Mouse (Mus musculus) heart, embryonic 13.5 days (tissue): ENCODE results near the gene Psen1. TPM values are rescaled to one million over a fixed set of nuclear protein-coding genes. Genes with fewer than 3 reads are reported as not detected.
A peak's percentile ranks its signal among the peaks of the same experiment; 100 is the strongest.

Experiments
- ATAC-seq: fragments of 200-750 bp; cut with Nextera tagmentation; 2 replicates; pipeline ENCODE4 v1.8.0; 2017; ENCODE audit warnings: moderate TSS enrichment; ENCODE audit not compliant: insufficient number of reproducible peaks, low FRiP score, low TSS enrichment; ENCODE audit errors: extremely low read depth
- H3K27ac ChIP-seq: fragments of 300-500 bp; sonication (generic); replicated peaks from 2 replicates; pipeline ENCODE4 v1.5.1; 2015; ENCODE audit warnings: moderate library complexity, mild to moderate bottlenecking, inconsistent platforms
- H3K27me3 ChIP-seq: fragments of 300-500 bp; sonication (generic); replicated peaks from 2 replicates; pipeline ENCODE4 v1.6.1; 2015; ENCODE audit warnings: mild to moderate bottlenecking, inconsistent platforms
- H3K36me3 ChIP-seq: fragments of 300-500 bp; sonication (generic); 2 replicates; pipeline ENCODE4 v1.6.1; 2015; ENCODE audit warnings: mild to moderate bottlenecking, inconsistent platforms
- H3K4me1 ChIP-seq: fragments of 300-500 bp; sonication (generic); 2 replicates; pipeline ENCODE4 v1.6.1; 2015; ENCODE audit warnings: inconsistent platforms
- H3K4me2 ChIP-seq: fragments of 300-500 bp; sonication (generic); 2 replicates; pipeline ENCODE4 v1.6.1; 2015; ENCODE audit warnings: inconsistent platforms, mild to moderate bottlenecking, moderate library complexity
- H3K4me3 ChIP-seq: fragments of 300-500 bp; sonication (generic); 2 replicates; pipeline ENCODE4 v1.5.1; 2015; ENCODE audit warnings: moderate library complexity, mild to moderate bottlenecking, inconsistent platforms
- H3K9ac ChIP-seq: fragments of 300-500 bp; sonication (generic); 2 replicates; pipeline ENCODE4 v1.6.1; 2015; ENCODE audit warnings: inconsistent platforms, mild to moderate bottlenecking, moderate library complexity
- H3K9me3 ChIP-seq: fragments of 300-500 bp; sonication (generic); 2 replicates; pipeline ENCODE4 v1.6.1; 2016; ENCODE audit warnings: inconsistent platforms
- WGBS: fragments of 180-500 bp; shearing (Covaris S2); methylation state at CpG from one replicate; pipeline ENCODE4 v1.1.7; 2015; ENCODE audit warnings: mixed read lengths; 5-methylcytosine and 5-hydroxymethylcytosine counted together
- polyA plus RNA-seq: library from polyadenylated mRNA; unstranded; fragments of >200 nt; fragmentation: Nextera tagmentation; extraction: Ambion mirVana; gene quantifications from 2 replicates; pipeline ENCODE4 v1.2.1, GENCODE M21; 2015

Gene Psen1
- polyA plus RNA-seq, result 40.7 and 42.5 TPM in 2 replicates

DNA sequence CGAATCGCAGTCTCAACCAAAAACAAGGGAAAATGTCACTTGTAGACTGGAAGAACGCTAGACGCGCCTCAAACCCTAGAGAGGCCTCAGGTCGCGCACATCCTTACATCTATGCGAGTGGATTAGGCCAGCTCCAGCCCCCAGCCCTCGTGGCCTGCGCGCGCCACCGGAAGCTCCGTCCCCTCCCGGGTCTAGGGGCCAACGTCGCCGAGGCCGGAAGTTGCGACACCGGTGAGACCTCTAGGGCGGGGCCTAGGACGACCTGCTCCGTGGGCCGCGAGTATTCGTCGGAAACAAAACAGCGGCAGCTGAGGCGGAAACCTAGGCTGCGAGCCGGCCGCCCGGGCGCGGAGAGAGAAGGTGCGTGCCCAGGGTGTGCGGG lies at the start of gene Psen1:
TSS of gene Psen1 (plus strand) at position 219 of the 382 bp plus-strand sequence.
- peaks cover 14% of the 10 kb centered on the region for H3K36me3 ChIP-seq
- H3K27me3 ChIP-seq, result no peaks in the 10 kb centered on the region
- peaks cover 36% of the 10 kb centered on the region for H3K4me1 ChIP-seq
- ATAC-seq, result peak; percentile 94
- no peaks in the 10 kb centered on the region for H3K9me3 ChIP-seq
- H3K27ac ChIP-seq, result peak within 1 kb of the TSS; percentile 91
- WGBS, result under 1% methylated on average over 38 of the region's 38 CpGs
- H3K4me3 ChIP-seq, result peak within 1 kb of the TSS; percentile 78
- H3K4me2 ChIP-seq, result peak within 1 kb of the TSS; percentile 85
- H3K9ac ChIP-seq, result peak within 1 kb of the TSS; percentile 90

DNA sequence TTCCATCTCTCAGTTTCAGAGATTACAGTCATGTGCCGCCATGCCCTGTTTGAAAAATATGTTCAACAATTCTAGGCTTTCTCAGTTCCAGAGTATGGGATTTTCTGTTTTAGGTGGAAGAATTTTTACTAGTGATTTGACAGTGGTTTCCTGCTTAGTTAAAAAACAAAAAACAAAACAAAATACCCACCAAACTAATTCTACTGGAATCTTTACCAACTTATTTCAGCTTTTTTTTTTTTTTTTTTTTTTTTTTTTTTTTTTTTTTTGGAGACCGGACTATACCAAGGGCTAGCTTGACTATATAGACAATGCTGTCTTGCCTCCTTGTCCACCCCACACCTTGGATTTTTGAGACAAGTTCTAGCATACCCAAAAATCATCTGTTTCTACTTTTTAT lies 46.7 kb upstream of the Psen1 start:
- Histone ChIP-seq H3K9me3 (no peaks in the 10 kb centered on the region), H3K9ac (no peak overlapping the region), H3K4me2 (no peak overlapping the region), H3K4me3 (no peak overlapping the region), H3K36me3 (peaks cover 77% of the 10 kb centered on the region), H3K27ac (no peak overlapping the region), H3K4me1 (peaks cover 6% of the 10 kb centered on the region), H3K27me3 (no peaks in the 10 kb centered on the region)
- no peak for ATAC-seq
- 94% methylated on average over 2 of the region's 2 CpGs for WGBS

- Histone ChIP-seq H3K4me2 (no peak overlapping the region), H3K9me3 (no peaks in the 10 kb centered on the region), H3K27me3 (no peaks in the 10 kb centered on the region), H3K9ac (no peak overlapping the region), H3K36me3 (peaks cover 76% of the 10 kb centered on the region), H3K4me1 (no peaks in the 10 kb centered on the region), H3K27ac (no peak overlapping the region), H3K4me3 (no peak overlapping the region)
- WGBS, result 81% methylated on average over 1 of the region's 1 CpGs
- ATAC-seq, result no peak
These were observed 44.8 kb upstream of the Psen1 start for GRCm38 (mm10) chr12:83643116-83643515.

GRCm38 (mm10) chr12:83650346-83650745 lies 37.6 kb upstream of the Psen1 start:
- no peak overlapping the region for H3K4me3 ChIP-seq
- H3K9me3 ChIP-seq, result no peaks in the 10 kb centered on the region
- no peaks in the 10 kb centered on the region for H3K4me1 ChIP-seq
- H3K9ac ChIP-seq, result no peak overlapping the region
- no peak overlapping the region for H3K4me2 ChIP-seq
- no peaks in the 10 kb centered on the region for H3K27me3 ChIP-seq
- H3K27ac ChIP-seq, result no peak overlapping the region
- WGBS, result 72% methylated on average over 3 of the region's 3 CpGs
- H3K36me3 ChIP-seq, result peaks cover 86% of the 10 kb centered on the region
- ATAC-seq, result no peak

DNA sequence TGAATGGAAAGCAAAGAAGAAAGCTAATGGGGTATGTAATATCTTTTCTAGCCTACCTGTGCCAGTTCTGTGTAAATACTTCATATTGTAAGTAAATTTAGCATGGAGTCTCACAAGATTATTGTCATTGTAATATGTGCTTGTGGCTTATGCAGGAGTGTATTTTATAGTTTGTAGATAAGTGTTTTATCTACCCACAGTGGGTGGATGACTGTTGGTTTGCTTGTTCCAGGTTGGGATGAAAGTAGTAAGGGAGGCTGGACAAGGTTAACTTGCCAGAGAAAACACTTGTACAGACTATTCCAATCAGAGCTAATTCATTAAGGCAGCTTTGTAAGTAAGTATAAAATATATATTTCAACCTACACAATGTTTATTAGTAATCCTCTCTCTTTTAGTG lies 36.5 kb upstream of the Psen1 start:
- no peak overlapping the region for H3K9ac ChIP-seq
- H3K27me3 ChIP-seq, result no peaks in the 10 kb centered on the region
- H3K27ac ChIP-seq, result no peak overlapping the region
- no peak overlapping the region for H3K4me3 ChIP-seq
- H3K4me1 ChIP-seq, result no peaks in the 10 kb centered on the region
- ATAC-seq, result no peak
- no peak overlapping the region for H3K4me2 ChIP-seq
- H3K36me3 ChIP-seq, result peaks cover 88% of the 10 kb centered on the region
- H3K9me3 ChIP-seq, result no peaks in the 10 kb centered on the region

- H3K27me3 ChIP-seq, result no peaks in the 10 kb centered on the region
- no peak overlapping the region for H3K4me2 ChIP-seq
- ATAC-seq, result no peak
- H3K9ac ChIP-seq, result no peak overlapping the region
- H3K27ac ChIP-seq, result no peak overlapping the region
- H3K4me3 ChIP-seq, result no peak overlapping the region
- 82% methylated on average over 1 of the region's 1 CpGs for WGBS
- H3K4me1 ChIP-seq, result peaks cover 21% of the 10 kb centered on the region
- H3K9me3 ChIP-seq, result no peaks in the 10 kb centered on the region
- H3K36me3 ChIP-seq, result peaks cover 27% of the 10 kb centered on the region
These were observed 2.5 kb upstream of the Psen1 start for GRCm38 (mm10) chr12:83685466-83685865.

GRCm38 (mm10) chr12:83686575-83687350 lies 1.2 kb upstream of the Psen1 start:
- H3K9me3 ChIP-seq, result no peaks in the 10 kb centered on the region
- H3K4me2 ChIP-seq, result no peak overlapping the region
- no peak overlapping the region for H3K9ac ChIP-seq
- 88% methylated on average over 9 of the region's 9 CpGs for WGBS
- no peak for ATAC-seq
- H3K27ac ChIP-seq, result peak overlapping the region; percentile 91; the same call in 1 of the 2 replicates
- peaks cover 31% of the 10 kb centered on the region for H3K4me1 ChIP-seq
- no peaks in the 10 kb centered on the region for H3K27me3 ChIP-seq
- H3K4me3 ChIP-seq, result no peak overlapping the region
- H3K36me3 ChIP-seq, result peaks cover 16% of the 10 kb centered on the region

- peak overlapping the region; percentile 78 for H3K4me3 ChIP-seq
- H3K9me3 ChIP-seq, result no peaks in the 10 kb centered on the region
- ATAC-seq, result peak; percentile 61; the same call in 1 of the 2 replicates
- WGBS, result under 1% methylated on average over 42 of the region's 49 CpGs
- peaks cover 37% of the 10 kb centered on the region for H3K4me1 ChIP-seq
- H3K27me3 ChIP-seq, result no peaks in the 10 kb centered on the region
- peak overlapping the region; percentile 90 for H3K9ac ChIP-seq
- peaks cover 11% of the 10 kb centered on the region for H3K36me3 ChIP-seq
- peak overlapping the region; percentile 91 for H3K27ac ChIP-seq
- peak overlapping the region; percentile 85 for H3K4me2 ChIP-seq
These were observed 549 bp downstream of the Psen1 start for GRCm38 (mm10) chr12:83688316-83689086.

DNA sequence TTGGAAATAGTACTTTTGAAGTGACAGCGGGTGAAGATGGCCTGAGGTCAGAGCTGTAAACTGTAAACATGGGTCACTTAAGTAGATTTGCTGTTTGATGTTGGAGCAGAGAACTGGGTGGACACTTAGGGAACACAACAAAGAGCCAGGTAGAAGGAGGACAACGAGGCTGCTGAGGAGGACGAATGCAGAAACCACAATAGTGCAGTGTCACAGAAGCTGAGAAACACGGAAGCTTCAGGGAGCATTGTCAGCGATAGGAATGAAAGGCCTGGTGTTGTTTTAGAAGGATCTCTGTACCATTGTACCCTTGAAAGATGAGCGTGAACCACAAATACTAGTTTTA lies 1.1 kb downstream of the Psen1 start:
- H3K9me3 ChIP-seq, result no peaks in the 10 kb centered on the region
- H3K36me3 ChIP-seq, result peaks cover 8% of the 10 kb centered on the region; the same call in 1 of the 2 replicates
- H3K9ac ChIP-seq, result peak overlapping the region; percentile 90
- no peaks in the 10 kb centered on the region for H3K27me3 ChIP-seq
- peaks cover 38% of the 10 kb centered on the region for H3K4me1 ChIP-seq
- ATAC-seq, result no peak
- H3K4me2 ChIP-seq, result peak overlapping the region; percentile 85
- WGBS, result 27% methylated on average over 6 of the region's 6 CpGs
- peak overlapping the region; percentile 91 for H3K27ac ChIP-seq
- peak overlapping the region; percentile 78 for H3K4me3 ChIP-seq

GRCm38 (mm10) chr12:83694011-83694410 lies 6.1 kb downstream of the Psen1 start:
- no peak overlapping the region for H3K27ac ChIP-seq
- H3K9me3 ChIP-seq, result no peaks in the 10 kb centered on the region
- H3K4me3 ChIP-seq, result no peak overlapping the region
- no peak for ATAC-seq
- peaks cover 8% of the 10 kb centered on the region; the same call in 1 of the 2 replicates for H3K36me3 ChIP-seq
- WGBS, result 86% methylated on average over 5 of the region's 5 CpGs
- no peaks in the 10 kb centered on the region for H3K27me3 ChIP-seq
- H3K4me2 ChIP-seq, result no peak overlapping the region
- H3K9ac ChIP-seq, result no peak overlapping the region
- H3K4me1 ChIP-seq, result peaks cover 45% of the 10 kb centered on the region

DNA sequence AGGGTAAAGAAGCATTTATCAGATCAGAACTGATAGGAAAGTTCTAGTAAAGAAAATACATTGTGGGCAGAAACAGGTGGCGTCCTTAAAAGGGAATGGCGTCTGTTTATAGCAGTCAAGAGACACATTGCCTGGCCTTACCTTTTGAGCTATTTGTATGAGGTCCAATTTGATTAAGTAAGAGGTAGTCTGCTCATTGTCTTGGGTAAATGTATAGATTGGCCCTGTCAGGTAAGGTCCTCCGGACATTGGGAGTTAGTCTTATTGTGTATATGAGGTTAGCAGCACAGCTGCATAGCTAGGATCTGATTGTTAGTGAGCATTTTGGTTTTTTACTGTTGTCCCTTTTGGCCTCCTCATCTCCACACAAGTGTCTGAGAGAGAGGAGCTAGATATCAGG lies 6.7 kb downstream of the Psen1 start:
- Histone ChIP-seq H3K4me2 (no peak overlapping the region), H3K36me3 (peaks cover 12% of the 10 kb centered on the region), H3K27ac (no peak overlapping the region), H3K4me3 (no peak overlapping the region), H3K27me3 (no peaks in the 10 kb centered on the region), H3K4me1 (peaks cover 39% of the 10 kb centered on the region), H3K9ac (no peak overlapping the region), H3K9me3 (no peaks in the 10 kb centered on the region)
- ATAC-seq, result no peak
- WGBS, result 87% methylated on average over 3 of the region's 3 CpGs
